9 mouse cellular contexts compared by ENCODE assay signal in genomic region chr5:150295096-150295495, GRCm38 (mm10).
A peak's percentile ranks its signal among the peaks of the same experiment; 100 is the strongest.
DNase-seq lines count a peak whose midpoint lies in the region; ATAC-seq and TF ChIP-seq lines count a peak whose summit lies in the region.
"Had no signal": no experiment of that assay in that cellular context is flagged by ENCODE, and none has a peak within 500 bp of the region (broad histone marks: within the 10 kb centered on the region; RNA-seq: fewer than 3 reads in every experiment).

No protein-coding gene starts in this region.

- peak overlapping the region; percentile 63 for H3K27ac ChIP-seq in intestine, embryonic 14.5 days (ENCODE audit: low read depth)
- no peak overlapping the region for H3K27ac ChIP-seq in intestine, postnatal 0 days (ENCODE audit: low read depth, low read length)
- H3K27ac ChIP-seq in layer of hippocampus, adult 2 months: peak overlapping the region; percentile 75
- H3K27ac ChIP-seq: macrophage had no signal

- no peak overlapping the region for H3K9ac ChIP-seq in intestine, embryonic 14.5 days (ENCODE audit: low read length)
- no peak overlapping the region for H3K9ac ChIP-seq in intestine, postnatal 0 days (ENCODE audit: low read depth, low read length)

- peaks cover 12% of the 10 kb centered on the region for H3K4me1 ChIP-seq in intestine, embryonic 14.5 days (replicated peaks; ENCODE audit: control insufficient read depth, insufficient read depth, low read length)
- 0 out of 2 replicates have a peak, but pooled peaks cover 5% of the 10 kb centered on the region for H3K4me1 ChIP-seq in intestine, postnatal 0 days (replicated peaks; ENCODE audit: control insufficient read depth, insufficient read depth, low read length)

- H3K9me3 ChIP-seq in intestine, embryonic 14.5 days (ENCODE audit: control insufficient read depth, low read length): no peaks in the 10 kb centered on the region
- no peaks in the 10 kb centered on the region for H3K9me3 ChIP-seq in intestine, postnatal 0 days (ENCODE audit: control insufficient read depth)

- no peak overlapping the region for H3K4me3 ChIP-seq in intestine, embryonic 14.5 days (ENCODE audit: low read depth, low read length)
- no peak overlapping the region for H3K4me3 ChIP-seq in intestine, postnatal 0 days (ENCODE audit: low read depth, low read length)
- H3K4me3 ChIP-seq in layer of hippocampus, adult 2 months: no peak overlapping the region

- ATAC-seq in intestine, embryonic 14.5 days (replicated peaks; ENCODE audit: low FRiP score, low TSS enrichment, low read depth): no peak
- no peak for ATAC-seq in intestine, postnatal 0 days
- ATAC-seq in granulocyte monocyte progenitor cell, adult 5-6 weeks (replicated peaks; ENCODE audit: poor library complexity, severe bottlenecking): no peak

- peak; percentile 63 for DNase-seq in intestine, embryonic 14.5 days (ENCODE audit: low spot score)
- DNase-seq in brain, adult 2 months (ENCODE audit: low read depth, low spot score): peak; percentile 33
- DNase-seq in heart, adult 18-20 months: peak; percentile 81 to 83
- peak; percentile 13 to 31 for DNase-seq in layer of hippocampus, adult 2 months (ENCODE audit: low spot score in 2 of 2)
- DNase-seq in adrenal gland, adult 18-20 months (ENCODE audit: low spot score in 2 of 2): no peak
- no peak for DNase-seq in adrenal gland, postnatal 14 days

- no peaks in the 10 kb centered on the region for H3K36me3 ChIP-seq in intestine, embryonic 14.5 days (ENCODE audit: control insufficient read depth, insufficient read depth, low read length)
- no peaks in the 10 kb centered on the region for H3K36me3 ChIP-seq in intestine, postnatal 0 days (ENCODE audit: control insufficient read depth, insufficient read depth)

- H3K4me2 ChIP-seq in intestine, embryonic 14.5 days (ENCODE audit: low read length): no peak overlapping the region
- H3K4me2 ChIP-seq in intestine, postnatal 0 days (replicated peaks; ENCODE audit: low read depth): no peak overlapping the region

- WGBS in intestine, embryonic 14.5 days: 32% methylated on average over 11 of the region's 11 CpGs
- 60% methylated on average over 11 of the region's 11 CpGs for WGBS in intestine, postnatal 0 days

- no peak for TF ChIP-seq CTCF in intestine, postnatal 0 days (IDR thresholded peaks at IDR 0.05; ENCODE audit: low read depth)
- TF ChIP-seq CTCF in layer of hippocampus, adult 2 months (conservative IDR thresholded peaks at IDR 0.05): no peak

- H3K27me3 ChIP-seq in intestine, embryonic 14.5 days (replicated peaks; ENCODE audit: control insufficient read depth, insufficient read depth, low read length): no peaks in the 10 kb centered on the region
- H3K27me3 ChIP-seq in intestine, postnatal 0 days (replicated peaks; ENCODE audit: control insufficient read depth, insufficient read depth, low read length): no peaks in the 10 kb centered on the region

Comparison
In these comparisons a context has a peak if more than half of its experiments do, and no peak if none do; other contexts are left out.
1. DNase-seq: peak in intestine, embryonic 14.5 days (single experiment), brain, adult 2 months (single experiment), heart, adult 18-20 months (2 of 2) and layer of hippocampus, adult 2 months (2 of 2); none in adrenal gland, adult 18-20 months (0 of 2) and adrenal gland, postnatal 14 days (single experiment).